Mouse (Mus musculus) MEL (cell line): Measurements from ENCODE around the gene Zfr.

Experiments used
- CTCF ChIP-seq, 3 experiments: IDR thresholded peaks in 2 of 3; conservative IDR thresholded peaks in 1 of 3; 2 replicates each; pipeline ENCODE4 v1.5.1; 2011 to 2012; ENCODE audit warnings: low read length in 3 of 3, low read depth in 2 of 3, mild to moderate bottlenecking in 2 of 3, improper control_type of control experiment in 1 of 3, inconsistent platforms in 1 of 3, mixed read lengths in 1 of 3, moderate library complexity in 1 of 3; ENCODE audit not compliant: control insufficient read depth in 1 of 3, insufficient read depth in 1 of 3, poor library complexity in 1 of 3, severe bottlenecking in 1 of 3
- ZNF384 ChIP-seq: IDR thresholded peaks from 2 replicates; pipeline ENCODE4 v1.6.1; 2012; ENCODE audit warnings: low read depth, mild to moderate bottlenecking, inconsistent platforms, low read length, improper control_type of control experiment

GRCm38 (mm10) chr15:12212266-12212665 is 94.6 kb downstream of the Zfr start:
- TF ChIP-seq CTCF (IDR thresholded peaks at IDR 0.05 in 2 of 3, conservative IDR thresholded peaks at IDR 0.05 in 1 of 3; ENCODE audit: control insufficient read depth in 1 of 3, insufficient read depth in 1 of 3, low read depth in 2 of 3, low read length in 3 of 3, poor library complexity in 1 of 3, severe bottlenecking in 1 of 3) (no peak), ZNF384 (no peak)
